Mouse (Mus musculus): ENCODE data around the gene Pak1. TPM values are rescaled to one million over a fixed set of nuclear protein-coding genes. Genes with fewer than 3 reads are reported as not detected.
A peak's percentile ranks its signal among the peaks of the same experiment; 100 is the strongest.

Gene Pak1
- total and polyA plus RNA-seq, 3 experiments = 2.8 to 6.7 TPM; not detected in 1

GRCm38 (mm10) chr7:97842806-97843570 lies 54.6 kb downstream of the Pak1 start:
- Histone ChIP-seq H3K79me2 (ENCODE audit: control insufficient read depth, insufficient read depth, low read length, poor library complexity) (no peaks in the 10 kb centered on the region), H3K9me3 (replicated peaks; ENCODE audit: insufficient read depth, low read length) (no peaks in the 10 kb centered on the region), H3K9ac (ENCODE audit: control insufficient read depth, low read depth, low read length, poor library complexity, severe bottlenecking) (peak overlapping the region; percentile 60), H3K27me3 (ENCODE audit: control insufficient read depth in 1 of 2, insufficient read depth in 2 of 2, low read length in 2 of 2) (no peaks in the 10 kb centered on the region; a peak in 2 of 4 replicates), H3K4me3 (ENCODE audit: control insufficient read depth in 1 of 2, insufficient read depth in 1 of 2, low read depth in 2 of 2, low read length in 2 of 2) (peak overlapping the region; percentile 61 to 64), H3K27ac (ENCODE audit: control insufficient read depth, low read depth, low read length) (no peak overlapping the region), H3K36me3 (ENCODE audit: control insufficient read depth in 1 of 2, insufficient read depth in 2 of 2, low read length in 2 of 2) (no peaks in the 10 kb centered on the region), H3K4me1 (ENCODE audit: control insufficient read depth in 1 of 2, insufficient read depth in 2 of 2, low read length in 2 of 2) (no peaks in the 10 kb centered on the region)
- peak; percentile 90 for DNase-seq (ENCODE audit: low read depth, low spot score)
- TF ChIP-seq MYB (IDR thresholded peaks at IDR 0.05; ENCODE audit: low read depth, low read length) (no peak), SMC3 (IDR thresholded peaks at IDR 0.05; ENCODE audit: low read depth, low read length) (peak; percentile 20; the same call in 1 of the 2 replicates), POLR2A (IDR thresholded peaks at IDR 0.05; ENCODE audit: control insufficient read depth in 1 of 2, insufficient read depth in 1 of 2, low read depth in 1 of 2, low read length in 2 of 2, poor library complexity in 1 of 2) (peak in 1 of 2 experiments; percentile 46; a peak in 1 of 4 replicates), RCOR1 (IDR thresholded peaks at IDR 0.05; ENCODE audit: low read depth, low read length) (no peak), GATA1 (IDR thresholded peaks at IDR 0.05; ENCODE audit: low read depth, low read length) (no peak), CTCF (IDR thresholded peaks at IDR 0.05 in 2 of 3, conservative IDR thresholded peaks at IDR 0.05 in 1 of 3; ENCODE audit: control insufficient read depth in 1 of 3, insufficient read depth in 1 of 3, low read depth in 2 of 3, low read length in 3 of 3, poor library complexity in 1 of 3, severe bottlenecking in 1 of 3) (peak in 2 of 3 experiments; percentile 4 to 16; a peak in 1 of 6 replicates), POLR2AphosphoS5 (IDR thresholded peaks at IDR 0.05; ENCODE audit: borderline replicate concordance, low read depth, low read length) (no peak), MAZ (IDR thresholded peaks at IDR 0.05; ENCODE audit: low read depth, low read length) (no peak), RAD21 (IDR thresholded peaks at IDR 0.05; ENCODE audit: low read depth, low read length) (no peak)

- Histone ChIP-seq H3K79me2 (ENCODE audit: control insufficient read depth, insufficient read depth, low read length, poor library complexity) (no peaks in the 10 kb centered on the region), H3K36me3 (ENCODE audit: control insufficient read depth in 1 of 2, insufficient read depth in 2 of 2, low read length in 2 of 2) (no peaks in the 10 kb centered on the region), H3K27ac (ENCODE audit: control insufficient read depth, low read depth, low read length) (no peak overlapping the region), H3K9me3 (replicated peaks; ENCODE audit: insufficient read depth, low read length) (no peaks in the 10 kb centered on the region), H3K9ac (ENCODE audit: control insufficient read depth, low read depth, low read length, poor library complexity, severe bottlenecking) (no peak overlapping the region), H3K4me3 (ENCODE audit: control insufficient read depth in 1 of 2, insufficient read depth in 1 of 2, low read depth in 2 of 2, low read length in 2 of 2) (no peak overlapping the region), H3K27me3 (ENCODE audit: control insufficient read depth in 1 of 2, insufficient read depth in 2 of 2, low read length in 2 of 2) (no peaks in the 10 kb centered on the region; a peak in 2 of 4 replicates), H3K4me1 (ENCODE audit: control insufficient read depth in 1 of 2, insufficient read depth in 2 of 2, low read length in 2 of 2) (no peaks in the 10 kb centered on the region)
- DNase-seq (ENCODE audit: low read depth, low spot score) = no peak
- no peak for TF ChIP-seq MYB (IDR thresholded peaks at IDR 0.05; ENCODE audit: low read depth, low read length)
- no peak for TF ChIP-seq MYC (IDR thresholded peaks at IDR 0.05; ENCODE audit: low read depth, low read length)
- TF ChIP-seq MAFK (IDR thresholded peaks at IDR 0.05; ENCODE audit: borderline replicate concordance, low read depth, low read length) = no peak
- TF ChIP-seq CHD2 (IDR thresholded peaks at IDR 0.05; ENCODE audit: low read length) = no peak
- TF ChIP-seq TBP (IDR thresholded peaks at IDR 0.05; ENCODE audit: low read depth, low read length) = no peak
- TF ChIP-seq MXI1 (IDR thresholded peaks at IDR 0.05; ENCODE audit: low read depth, low read length) = no peak
- no peak for TF ChIP-seq RCOR1 (IDR thresholded peaks at IDR 0.05; ENCODE audit: low read depth, low read length)
- TF ChIP-seq POLR2AphosphoS5 (IDR thresholded peaks at IDR 0.05; ENCODE audit: borderline replicate concordance, low read depth, low read length) = no peak
- no peak for TF ChIP-seq CHD1 (IDR thresholded peaks at IDR 0.05; ENCODE audit: low read depth, low read length)
- TF ChIP-seq POLR2A (IDR thresholded peaks at IDR 0.05; ENCODE audit: control insufficient read depth in 1 of 2, insufficient read depth in 1 of 2, low read depth in 1 of 2, low read length in 2 of 2, poor library complexity in 1 of 2) = no peak
- TF ChIP-seq E2F4 (IDR thresholded peaks at IDR 0.05; ENCODE audit: borderline replicate concordance, low read depth, low read length) = no peak
- TF ChIP-seq NELFE (IDR thresholded peaks at IDR 0.05; ENCODE audit: low read depth, low read length) = no peak
- TF ChIP-seq POLR2AphosphoS2 (IDR thresholded peaks at IDR 0.05; ENCODE audit: low read length) = no peak
- TF ChIP-seq ELF1 (IDR thresholded peaks at IDR 0.05; ENCODE audit: low read depth, low read length) = no peak
- TF ChIP-seq JUND (IDR thresholded peaks at IDR 0.05; ENCODE audit: low read depth, low read length) = no peak
- TF ChIP-seq HCFC1 (IDR thresholded peaks at IDR 0.05; ENCODE audit: low read depth, low read length) = no peak
- TF ChIP-seq MAZ (IDR thresholded peaks at IDR 0.05; ENCODE audit: low read depth, low read length) = no peak
- TF ChIP-seq GABPA (IDR thresholded peaks at IDR 0.05; ENCODE audit: low read depth, low read length) = no peak
- no peak for TF ChIP-seq EP300 (IDR thresholded peaks at IDR 0.05; ENCODE audit: low read depth in 1 of 2, low read length in 2 of 2)
These were observed 56.1 kb downstream of the Pak1 start for GRCm38 (mm10) chr7:97844419-97844818.
